Mouse (Mus musculus) heart, postnatal 10 days (tissue): Measurements from ENCODE around the gene Srsf4. TPM values are rescaled to one million over a fixed set of nuclear protein-coding genes. Genes with fewer than 3 reads are reported as not detected.

ENCODE experiments used
- DNase-seq, 2 experiments: peaks; one replicate each; pipeline ENCODE4 v3.0.0; 2021
- intact Hi-C: fragments of 180-260 bp; cut with DNase I; formaldehyde crosslinking; loops from one replicate; pipeline ENCODE4 v1.15.1; 2025
- total RNA-seq, 2 experiments: library from RNA; stranded (reverse); gene quantifications; 2 replicates each; pipeline ENCODE4 v1.2.3; 2021

Srsf4 gene
- total RNA-seq, 2 experiments from 2014 or later, result 53.6 to 53.7 TPM

GRCm38 (mm10) chr4:131861341-131861739, 12.1 kb upstream of the Srsf4 start:
- intact Hi-C loops, result loop anchor here (5.0 kb wide), 2 partner anchors 56 to 116 kb away; no protein-coding TSS in a partner anchor
- no peak for DNase-seq

- DNase-seq, result no peak
- intact Hi-C loops, result no loop called here
Observed at GRCm38 (mm10) chr4:131872672-131873292, 635 bp upstream of the Srsf4 start.

- DNase-seq, result no peak
- intact Hi-C loops, result no loop called here
Observed at GRCm38 (mm10) chr4:131874169-131874536, 736 bp downstream of the Srsf4 start.

GRCm38 (mm10) chr4:131874567-131874966, 1.1 kb downstream of the Srsf4 start:
- DNase-seq, result no peak
- intact Hi-C loops, result no loop called here

- no peak for DNase-seq
- intact Hi-C loops, result no loop called here
Observed at GRCm38 (mm10) chr4:131875242-131875641, 1.8 kb downstream of the Srsf4 start.

- no peak for DNase-seq
- intact Hi-C loops, result no loop called here
Observed at GRCm38 (mm10) chr4:131876836-131877235, 3.4 kb downstream of the Srsf4 start.

GRCm38 (mm10) chr4:131879692-131880091, 6.3 kb downstream of the Srsf4 start:
- intact Hi-C loops, result no loop called here
- DNase-seq, result no peak

- no peak for DNase-seq
- intact Hi-C loops, result no loop called here
Observed at GRCm38 (mm10) chr4:131881306-131881705, 7.9 kb downstream of the Srsf4 start.

- no peak for DNase-seq
- intact Hi-C loops, result no loop called here
Observed at GRCm38 (mm10) chr4:131883571-131883970, 10.2 kb downstream of the Srsf4 start.

- intact Hi-C loops, result no loop called here
- DNase-seq, result peak; percentile 27 to 30
Observed at GRCm38 (mm10) chr4:131885376-131885775, 12.0 kb downstream of the Srsf4 start.

- no peak for DNase-seq
- intact Hi-C loops, result no loop called here
Observed at GRCm38 (mm10) chr4:131888564-131888963, 15.1 kb downstream of the Srsf4 start.

- intact Hi-C loops, result no loop called here
- no peak for DNase-seq
Observed at GRCm38 (mm10) chr4:131890692-131891091, 17.3 kb downstream of the Srsf4 start.

- intact Hi-C loops, result no loop called here
- no peak for DNase-seq
Observed at GRCm38 (mm10) chr4:131897109-131897508, 23.7 kb downstream of the Srsf4 start.

- intact Hi-C loops, result no loop called here
- no peak for DNase-seq
Observed at GRCm38 (mm10) chr4:131897787-131898186, 24.4 kb downstream of the Srsf4 start.

- DNase-seq, result peak; percentile 51 to 53
- intact Hi-C loops, result no loop called here
Observed at GRCm38 (mm10) chr4:131898503-131899179, 25.2 kb downstream of the Srsf4 start.

GRCm38 (mm10) chr4:131899180-131899554, 25.8 kb downstream of the Srsf4 start:
- intact Hi-C loops, result no loop called here
- peak; percentile 51 to 65 for DNase-seq

- DNase-seq, result no peak
- intact Hi-C loops, result no loop called here
Observed at GRCm38 (mm10) chr4:131901090-131901489, 27.7 kb downstream of the Srsf4 start.

- intact Hi-C loops, result no loop called here
- DNase-seq, result peak; percentile 48 to 69
Observed at GRCm38 (mm10) chr4:131904478-131904877, 31.1 kb downstream of the Srsf4 start.

GRCm38 (mm10) chr4:131906423-131906822, 33.0 kb downstream of the Srsf4 start:
- DNase-seq, result no peak
- intact Hi-C loops, result no loop called here

GRCm38 (mm10) chr4:131907912-131908311, 34.5 kb downstream of the Srsf4 start:
- intact Hi-C loops, result no loop called here
- DNase-seq, result no peak

GRCm38 (mm10) chr4:131910237-131910994, 37.0 kb downstream of the Srsf4 start:
- intact Hi-C loops, result no loop called here
- peak in 1 of 2 experiments; percentile 48 for DNase-seq

GRCm38 (mm10) chr4:131911521-131911920, 38.1 kb downstream of the Srsf4 start:
- intact Hi-C loops, result no loop called here
- no peak for DNase-seq
